Mouse (Mus musculus): ENCODE data around the gene Klk7. TPM values are rescaled to one million over a fixed set of nuclear protein-coding genes. Genes with fewer than 3 reads are reported as not detected.

Gene Klk7
- not detected in 2 replicates for polyA plus RNA-seq (2015; fragmentation: Nextera tagmentation; extraction: Ambion mirVana)

DNA sequence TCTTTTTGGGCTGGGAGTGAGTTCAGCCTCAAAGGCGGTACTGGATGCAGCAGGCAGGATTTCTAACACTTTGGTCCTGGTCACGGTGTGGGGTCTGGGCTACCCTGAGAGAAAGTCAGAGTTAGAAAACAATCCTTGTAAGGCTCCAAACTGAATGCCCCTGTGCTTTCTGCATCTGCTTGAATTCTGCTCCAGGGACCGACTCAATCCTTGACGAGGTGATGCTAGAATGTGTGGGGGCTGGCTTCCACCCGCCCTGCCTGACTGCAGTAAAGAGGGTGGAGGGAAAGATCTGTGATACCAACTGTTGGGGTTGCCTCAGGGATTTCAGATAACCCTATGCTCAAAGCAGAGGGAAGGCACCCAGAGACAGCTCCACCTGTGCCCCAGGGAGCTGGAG lies at the start of gene Klk7:
Gene Klk7, plus strand, starts transcription at position 301 of the 400 bp plus-strand sequence.
- ATAC-seq: no peak
- H3K4me3 ChIP-seq (ENCODE audit: low read depth, low read length): no peak within 1 kb of the TSS
- no peak within 1 kb of the TSS for H3K4me2 ChIP-seq (replicated peaks; ENCODE audit: low read depth)

DNA sequence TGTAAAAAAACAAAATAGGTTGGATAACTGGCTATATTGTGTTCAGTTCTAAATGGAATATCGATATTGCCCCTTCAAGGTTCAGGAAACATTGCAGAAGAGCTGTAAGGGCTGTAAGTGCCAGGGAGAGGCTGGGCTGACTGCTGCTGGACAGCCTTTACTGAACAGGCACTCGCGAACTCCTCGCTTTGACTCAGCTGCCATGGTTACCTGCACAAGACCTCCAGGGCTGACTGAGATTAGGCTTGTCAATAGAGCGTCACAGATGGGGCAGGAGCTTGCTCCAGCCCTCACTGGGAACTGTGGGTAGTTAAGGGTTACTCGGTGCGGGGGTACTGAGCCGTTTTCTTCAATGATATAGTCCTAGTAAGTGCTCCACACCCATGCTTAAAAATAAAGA lies 44.6 kb upstream of the Klk7 start:
- no peak overlapping the region for H3K4me2 ChIP-seq (replicated peaks; ENCODE audit: low read depth)
- no peak for ATAC-seq
- H3K9me3 ChIP-seq (ENCODE audit: control insufficient read depth): no peaks in the 10 kb centered on the region
- H3K27me3 ChIP-seq (replicated peaks; ENCODE audit: control insufficient read depth, insufficient read depth, low read length): no peaks in the 10 kb centered on the region
- H3K36me3 ChIP-seq (ENCODE audit: control insufficient read depth, insufficient read depth): no peaks in the 10 kb centered on the region
- H3K9ac ChIP-seq (ENCODE audit: low read depth, low read length): no peak overlapping the region
- no peaks in the 10 kb centered on the region for H3K4me1 ChIP-seq (replicated peaks; ENCODE audit: control insufficient read depth, insufficient read depth, low read length)
- 29% methylated on average over 8 of the region's 8 CpGs for whole genome bisulfite sequencing
- H3K27ac ChIP-seq (ENCODE audit: low read depth, low read length): no peak overlapping the region
- TF ChIP-seq CTCF (IDR thresholded peaks at IDR 0.05; ENCODE audit: low read depth): no peak
- H3K4me3 ChIP-seq (ENCODE audit: low read depth, low read length): no peak overlapping the region

More for the DNA sequence above, at the start of gene Klk7:
- Histone ChIP-seq H3K4me1 (replicated peaks; ENCODE audit: control insufficient read depth, insufficient read depth, low read length) (no peaks in the 10 kb centered on the region), H3K27ac (ENCODE audit: low read depth, low read length) (no peak within 1 kb of the TSS), H3K9me3 (ENCODE audit: control insufficient read depth) (no peaks in the 10 kb centered on the region), H3K9ac (ENCODE audit: low read depth, low read length) (no peak within 1 kb of the TSS), H3K27me3 (replicated peaks; ENCODE audit: control insufficient read depth, insufficient read depth, low read length) (no peaks in the 10 kb centered on the region), H3K36me3 (ENCODE audit: control insufficient read depth, insufficient read depth) (no peaks in the 10 kb centered on the region)
- 61% methylated on average over 5 of the region's 5 CpGs for WGBS
- TF ChIP-seq CTCF (IDR thresholded peaks at IDR 0.05; ENCODE audit: low read depth): no peak

DNA sequence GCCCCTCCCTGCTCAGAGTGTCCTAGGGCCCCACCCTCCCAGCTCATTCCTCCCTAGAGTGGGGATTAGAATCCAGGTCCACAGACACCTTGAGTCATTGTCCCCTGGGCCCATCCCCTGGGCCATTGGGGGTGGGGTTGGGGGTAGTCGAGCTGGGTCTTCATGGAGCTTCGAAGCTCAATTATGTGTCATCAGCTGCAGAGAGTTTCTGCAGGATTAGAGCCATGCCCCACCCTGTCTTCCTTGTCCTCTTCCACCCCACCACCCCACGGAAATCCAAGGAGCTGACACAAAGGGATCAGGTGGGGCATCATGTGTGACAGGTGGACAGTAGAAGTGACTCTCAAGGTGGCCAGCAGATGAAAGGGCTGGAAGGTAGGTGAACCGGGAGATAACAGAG lies 42.5 kb upstream of the Klk7 start, which contains the start of gene Klk12:
Gene Klk12, plus strand, starts transcription at position 301 of the 400 bp plus-strand sequence.
- no peak for TF ChIP-seq CTCF (IDR thresholded peaks at IDR 0.05; ENCODE audit: low read depth)
- H3K36me3 ChIP-seq (ENCODE audit: control insufficient read depth, insufficient read depth): no peaks in the 10 kb centered on the region
- no peak within 1 kb of the TSS for H3K27ac ChIP-seq (ENCODE audit: low read depth, low read length)
- no peaks in the 10 kb centered on the region for H3K27me3 ChIP-seq (replicated peaks; ENCODE audit: control insufficient read depth, insufficient read depth, low read length)
- H3K4me2 ChIP-seq (replicated peaks; ENCODE audit: low read depth): no peak within 1 kb of the TSS
- no peaks in the 10 kb centered on the region for H3K9me3 ChIP-seq (ENCODE audit: control insufficient read depth)
- no peak within 1 kb of the TSS for H3K9ac ChIP-seq (ENCODE audit: low read depth, low read length)
- 70% methylated on average over 4 of the region's 4 CpGs for WGBS
- H3K4me3 ChIP-seq (ENCODE audit: low read depth, low read length): no peak within 1 kb of the TSS
- no peaks in the 10 kb centered on the region for H3K4me1 ChIP-seq (replicated peaks; ENCODE audit: control insufficient read depth, insufficient read depth, low read length)
- ATAC-seq: no peak

DNA sequence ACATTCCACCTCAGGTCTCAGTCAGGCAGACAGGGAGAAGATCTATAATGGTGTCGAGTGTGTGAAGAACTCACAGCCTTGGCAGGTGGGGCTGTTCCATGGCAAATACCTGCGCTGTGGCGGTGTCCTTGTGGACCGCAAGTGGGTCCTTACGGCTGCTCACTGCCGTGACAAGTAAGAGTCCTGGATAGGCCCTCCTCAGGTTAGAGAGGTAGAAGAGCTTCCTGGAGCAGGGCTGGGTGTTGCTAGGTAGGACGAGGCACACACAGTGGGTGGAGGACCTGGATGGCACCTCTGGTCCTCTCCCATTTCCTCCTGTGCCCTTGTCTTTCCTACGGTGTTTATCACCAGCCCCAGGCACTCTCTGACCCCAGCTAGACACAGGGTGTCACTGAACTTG lies 41.5 kb upstream of the Klk7 start:
- Histone ChIP-seq H3K9me3 (ENCODE audit: control insufficient read depth) (no peaks in the 10 kb centered on the region), H3K4me2 (replicated peaks; ENCODE audit: low read depth) (no peak overlapping the region), H3K27ac (ENCODE audit: low read depth, low read length) (no peak overlapping the region), H3K27me3 (replicated peaks; ENCODE audit: control insufficient read depth, insufficient read depth, low read length) (no peaks in the 10 kb centered on the region), H3K36me3 (ENCODE audit: control insufficient read depth, insufficient read depth) (no peaks in the 10 kb centered on the region), H3K4me1 (replicated peaks; ENCODE audit: control insufficient read depth, insufficient read depth, low read length) (no peaks in the 10 kb centered on the region), H3K4me3 (ENCODE audit: low read depth, low read length) (no peak overlapping the region), H3K9ac (ENCODE audit: low read depth, low read length) (no peak overlapping the region)
- ATAC-seq: no peak
- no peak for TF ChIP-seq CTCF (IDR thresholded peaks at IDR 0.05; ENCODE audit: low read depth)
- 89% methylated on average over 8 of the region's 8 CpGs for WGBS

DNA sequence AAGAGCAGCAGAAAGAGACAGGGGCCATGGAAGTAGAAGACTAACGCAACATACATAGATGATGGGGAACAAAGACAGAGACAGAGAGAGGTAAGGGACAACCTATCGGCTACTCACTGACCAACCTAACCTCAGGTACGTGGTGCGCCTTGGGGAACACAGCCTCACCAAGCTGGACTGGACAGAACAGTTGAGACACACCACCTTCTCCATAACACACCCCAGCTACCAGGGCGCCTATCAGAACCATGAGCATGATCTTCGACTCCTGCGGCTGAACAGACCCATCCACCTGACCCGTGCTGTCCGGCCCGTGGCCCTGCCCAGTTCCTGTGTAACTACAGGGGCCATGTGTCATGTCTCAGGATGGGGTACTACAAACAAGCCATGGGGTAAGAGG lies 40.4 kb upstream of the Klk7 start:
- no peaks in the 10 kb centered on the region for H3K4me1 ChIP-seq (replicated peaks; ENCODE audit: control insufficient read depth, insufficient read depth, low read length)
- no peak for TF ChIP-seq CTCF (IDR thresholded peaks at IDR 0.05; ENCODE audit: low read depth)
- H3K36me3 ChIP-seq (ENCODE audit: control insufficient read depth, insufficient read depth): no peaks in the 10 kb centered on the region
- ATAC-seq: no peak
- 95% methylated on average over 10 of the region's 10 CpGs for WGBS
- no peak overlapping the region for H3K4me2 ChIP-seq (replicated peaks; ENCODE audit: low read depth)
- no peaks in the 10 kb centered on the region for H3K9me3 ChIP-seq (ENCODE audit: control insufficient read depth)
- no peak overlapping the region for H3K27ac ChIP-seq (ENCODE audit: low read depth, low read length)
- H3K4me3 ChIP-seq (ENCODE audit: low read depth, low read length): no peak overlapping the region
- H3K9ac ChIP-seq (ENCODE audit: low read depth, low read length): no peak overlapping the region
- H3K27me3 ChIP-seq (replicated peaks; ENCODE audit: control insufficient read depth, insufficient read depth, low read length): no peaks in the 10 kb centered on the region

DNA sequence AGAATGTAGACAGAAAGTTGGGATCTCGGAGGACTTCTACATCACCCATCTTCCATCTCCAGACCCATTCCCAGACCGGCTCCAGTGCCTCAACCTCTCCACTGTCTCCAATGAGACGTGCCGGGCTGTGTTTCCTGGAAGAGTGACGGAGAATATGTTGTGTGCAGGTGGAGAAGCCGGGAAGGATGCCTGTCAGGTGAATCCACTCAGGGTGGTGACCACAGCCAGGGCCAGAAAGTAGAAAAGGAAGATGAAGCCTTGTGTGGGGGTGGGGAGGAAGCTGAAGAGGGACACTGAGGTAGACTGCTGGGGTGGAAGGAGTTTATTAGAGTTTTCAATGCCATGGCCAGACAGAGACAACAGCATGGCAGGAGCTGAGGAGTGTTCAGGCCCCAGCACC lies 39.2 kb upstream of the Klk7 start:
- Histone ChIP-seq H3K27me3 (replicated peaks; ENCODE audit: control insufficient read depth, insufficient read depth, low read length) (no peaks in the 10 kb centered on the region), H3K9me3 (ENCODE audit: control insufficient read depth) (no peaks in the 10 kb centered on the region), H3K4me3 (ENCODE audit: low read depth, low read length) (no peak overlapping the region)

DNA sequence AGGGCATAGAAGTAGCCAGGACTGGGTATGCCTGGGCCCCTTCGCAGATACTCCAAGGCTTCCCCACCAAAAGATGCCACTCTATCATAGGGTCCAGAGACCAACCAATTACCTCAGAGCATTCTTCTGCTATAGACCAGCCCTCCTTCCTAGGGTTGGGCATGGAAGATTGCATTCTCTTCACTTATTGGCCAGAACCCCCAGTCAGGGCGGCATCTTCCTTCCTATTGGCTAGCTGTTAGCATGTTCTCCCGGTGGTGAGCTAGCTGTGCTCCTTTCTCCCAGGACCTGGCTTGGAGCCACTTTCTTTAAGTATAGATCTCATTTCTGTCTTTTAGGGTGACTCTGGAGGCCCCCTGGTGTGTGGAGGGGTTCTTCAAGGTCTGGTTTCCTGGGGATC lies 38.2 kb upstream of the Klk7 start:
- H3K4me2 ChIP-seq (replicated peaks; ENCODE audit: low read depth): no peak overlapping the region
- no peaks in the 10 kb centered on the region for H3K9me3 ChIP-seq (ENCODE audit: control insufficient read depth)
- 80% methylated on average over 3 of the region's 3 CpGs for WGBS
- H3K27me3 ChIP-seq (replicated peaks; ENCODE audit: control insufficient read depth, insufficient read depth, low read length): no peaks in the 10 kb centered on the region
- H3K4me3 ChIP-seq (ENCODE audit: low read depth, low read length): no peak overlapping the region
- H3K9ac ChIP-seq (ENCODE audit: low read depth, low read length): no peak overlapping the region
- H3K36me3 ChIP-seq (ENCODE audit: control insufficient read depth, insufficient read depth): no peaks in the 10 kb centered on the region
- no peaks in the 10 kb centered on the region for H3K4me1 ChIP-seq (replicated peaks; ENCODE audit: control insufficient read depth, insufficient read depth, low read length)
- ATAC-seq: no peak
- TF ChIP-seq CTCF (IDR thresholded peaks at IDR 0.05; ENCODE audit: low read depth): no peak
- H3K27ac ChIP-seq (ENCODE audit: low read depth, low read length): no peak overlapping the region

More for the DNA sequence above, 39.2 kb upstream of the Klk7 start:
- Histone ChIP-seq H3K9ac (ENCODE audit: low read depth, low read length) (no peak overlapping the region), H3K27ac (ENCODE audit: low read depth, low read length) (no peak overlapping the region), H3K4me2 (replicated peaks; ENCODE audit: low read depth) (no peak overlapping the region), H3K36me3 (ENCODE audit: control insufficient read depth, insufficient read depth) (no peaks in the 10 kb centered on the region), H3K4me1 (replicated peaks; ENCODE audit: control insufficient read depth, insufficient read depth, low read length) (no peaks in the 10 kb centered on the region)
- TF ChIP-seq CTCF (IDR thresholded peaks at IDR 0.05; ENCODE audit: low read depth): no peak
- WGBS: 97% methylated on average over 6 of the region's 6 CpGs
- ATAC-seq: no peak

All from intestine, postnatal 0 days (tissue).